Mouse (Mus musculus): ENCODE measurements around the gene Tmcc2. TPM values are rescaled to one million over a fixed set of nuclear protein-coding genes. Genes with fewer than 3 reads are reported as not detected.

Tmcc2 gene
- total and polyA plus RNA-seq, 3 experiments: 4.1 to 7.2 TPM; not detected in 1

- Histone ChIP-seq H3K27ac (ENCODE audit: control insufficient read depth, low read depth, low read length) (no peak overlapping the region), H3K9ac (ENCODE audit: control insufficient read depth, low read depth, low read length, poor library complexity, severe bottlenecking) (no peak overlapping the region), H3K79me2 (ENCODE audit: control insufficient read depth, insufficient read depth, low read length, poor library complexity) (no peaks in the 10 kb centered on the region), H3K36me3 (ENCODE audit: control insufficient read depth in 1 of 2, insufficient read depth in 2 of 2, low read length in 2 of 2) (peaks cover 0 to 29% of the 10 kb centered on the region in 2 experiments; a peak in 2 of 4 replicates), H3K9me3 (replicated peaks; ENCODE audit: insufficient read depth, low read length) (no peaks in the 10 kb centered on the region), H3K27me3 (ENCODE audit: control insufficient read depth in 1 of 2, insufficient read depth in 2 of 2, low read length in 2 of 2) (no peaks in the 10 kb centered on the region), H3K4me3 (ENCODE audit: control insufficient read depth in 1 of 2, insufficient read depth in 1 of 2, low read depth in 2 of 2, low read length in 2 of 2) (no peak overlapping the region), H3K4me1 (ENCODE audit: control insufficient read depth in 1 of 2, insufficient read depth in 2 of 2, low read length in 2 of 2) (peaks cover 14 to 43% of the 10 kb centered on the region in 2 experiments)
- TF ChIP-seq MYB (IDR thresholded peaks at IDR 0.05; ENCODE audit: low read depth, low read length) (no peak), HCFC1 (IDR thresholded peaks at IDR 0.05; ENCODE audit: low read depth, low read length) (no peak), USF1 (IDR thresholded peaks at IDR 0.05; ENCODE audit: low read depth, low read length) (no peak), MAZ (IDR thresholded peaks at IDR 0.05; ENCODE audit: low read depth, low read length) (no peak), KAT2A (conservative IDR thresholded peaks at IDR 0.05; ENCODE audit: low read depth, low read length) (no peak), GABPA (IDR thresholded peaks at IDR 0.05; ENCODE audit: low read depth, low read length) (no peak), E2F4 (IDR thresholded peaks at IDR 0.05; ENCODE audit: borderline replicate concordance, low read depth, low read length) (no peak), JUND (IDR thresholded peaks at IDR 0.05; ENCODE audit: low read depth, low read length) (no peak), ZNF384 (IDR thresholded peaks at IDR 0.05; ENCODE audit: low read depth, low read length) (no peak), NELFE (IDR thresholded peaks at IDR 0.05; ENCODE audit: low read depth, low read length) (no peak), BHLHE40 (IDR thresholded peaks at IDR 0.05; ENCODE audit: borderline replicate concordance, low read depth, low read length) (no peak)
- no peak for DNase-seq (ENCODE audit: low read depth, low spot score)
These were observed 15.8 kb downstream of the Tmcc2 start for GRCm38 (mm10) chr1:132375256-132375655.

GRCm38 (mm10) chr1:132374873-132375244, 16.2 kb downstream of the Tmcc2 start:
- no peak for DNase-seq (ENCODE audit: low read depth, low spot score)
- H3K9ac ChIP-seq (ENCODE audit: control insufficient read depth, low read depth, low read length, poor library complexity, severe bottlenecking): no peak overlapping the region
- H3K36me3 ChIP-seq (ENCODE audit: control insufficient read depth in 1 of 2, insufficient read depth in 2 of 2, low read length in 2 of 2): peaks cover 0 to 27% of the 10 kb centered on the region in 2 experiments; a peak in 2 of 4 replicates
- H3K27ac ChIP-seq (ENCODE audit: control insufficient read depth, low read depth, low read length): 0 out of 2 replicates have a peak overlapping the region, but pooled peaks have one; percentile 12
- TF ChIP-seq USF2 (IDR thresholded peaks at IDR 0.05; ENCODE audit: borderline replicate concordance in 1 of 2, insufficient read depth in 1 of 2, low read depth in 1 of 2, low read length in 2 of 2): no peak
- no peak for TF ChIP-seq ZC3H11A (IDR thresholded peaks at IDR 0.05; ENCODE audit: low read depth, low read length)
- no peak for TF ChIP-seq POLR2AphosphoS5 (IDR thresholded peaks at IDR 0.05; ENCODE audit: borderline replicate concordance, low read depth, low read length)
- TF ChIP-seq MYC (IDR thresholded peaks at IDR 0.05; ENCODE audit: low read depth, low read length): no peak
- no peak for TF ChIP-seq POLR2A (IDR thresholded peaks at IDR 0.05; ENCODE audit: control insufficient read depth in 1 of 2, insufficient read depth in 1 of 2, low read depth in 1 of 2, low read length in 2 of 2, poor library complexity in 1 of 2)
- TF ChIP-seq RCOR1 (IDR thresholded peaks at IDR 0.05; ENCODE audit: low read depth, low read length): no peak
- TF ChIP-seq GABPA (IDR thresholded peaks at IDR 0.05; ENCODE audit: low read depth, low read length): no peak
- TF ChIP-seq ZNF384 (IDR thresholded peaks at IDR 0.05; ENCODE audit: low read depth, low read length): no peak
- no peak for TF ChIP-seq E2F4 (IDR thresholded peaks at IDR 0.05; ENCODE audit: borderline replicate concordance, low read depth, low read length)
- TF ChIP-seq GATA1 (IDR thresholded peaks at IDR 0.05; ENCODE audit: low read depth, low read length): no peak
- TF ChIP-seq CTCF (IDR thresholded peaks at IDR 0.05 in 2 of 3, conservative IDR thresholded peaks at IDR 0.05 in 1 of 3; ENCODE audit: control insufficient read depth in 1 of 3, insufficient read depth in 1 of 3, low read depth in 2 of 3, low read length in 3 of 3, poor library complexity in 1 of 3, severe bottlenecking in 1 of 3): no peak
- TF ChIP-seq BHLHE40 (IDR thresholded peaks at IDR 0.05; ENCODE audit: borderline replicate concordance, low read depth, low read length): no peak
- TF ChIP-seq POLR2AphosphoS2 (IDR thresholded peaks at IDR 0.05; ENCODE audit: low read length): no peak
- TF ChIP-seq CHD1 (IDR thresholded peaks at IDR 0.05; ENCODE audit: low read depth, low read length): no peak
- no peak for TF ChIP-seq TAL1 (IDR thresholded peaks at IDR 0.05; ENCODE audit: low read length)
- TF ChIP-seq ELF1 (IDR thresholded peaks at IDR 0.05; ENCODE audit: low read depth, low read length): no peak
- no peak for TF ChIP-seq CHD2 (IDR thresholded peaks at IDR 0.05; ENCODE audit: low read length)
- no peak for TF ChIP-seq USF1 (IDR thresholded peaks at IDR 0.05; ENCODE audit: low read depth, low read length)
- no peak for TF ChIP-seq UBTF (IDR thresholded peaks at IDR 0.05; ENCODE audit: borderline replicate concordance, insufficient read depth, low read depth, low read length)
- TF ChIP-seq NELFE (IDR thresholded peaks at IDR 0.05; ENCODE audit: low read depth, low read length): no peak
- H3K9me3 ChIP-seq (replicated peaks; ENCODE audit: insufficient read depth, low read length): no peaks in the 10 kb centered on the region
- no peaks in the 10 kb centered on the region for H3K27me3 ChIP-seq (ENCODE audit: control insufficient read depth in 1 of 2, insufficient read depth in 2 of 2, low read length in 2 of 2)
- H3K4me3 ChIP-seq (ENCODE audit: control insufficient read depth in 1 of 2, insufficient read depth in 1 of 2, low read depth in 2 of 2, low read length in 2 of 2): no peak overlapping the region
- H3K4me1 ChIP-seq (ENCODE audit: control insufficient read depth in 1 of 2, insufficient read depth in 2 of 2, low read length in 2 of 2): peaks cover 10 to 41% of the 10 kb centered on the region in 2 experiments
- no peaks in the 10 kb centered on the region for H3K79me2 ChIP-seq (ENCODE audit: control insufficient read depth, insufficient read depth, low read length, poor library complexity)

All from MEL (cell line).